Mouse (Mus musculus) hindbrain, postnatal 0 days (tissue): ENCODE measurements around the gene Pinlyp. TPM values are rescaled to one million over a fixed set of nuclear protein-coding genes. Genes with fewer than 3 reads are reported as not detected.

Experiments used
- ATAC-seq: fragments of 200-750 bp; cut with Nextera tagmentation; 2 replicates; pipeline ENCODE4 v1.8.0; 2017; ENCODE audit warnings: mild to moderate bottlenecking, moderate TSS enrichment, moderate library complexity
- DNase-seq: peaks from one replicate; pipeline ENCODE4 v3.0.0-alpha.2; 2015; ENCODE audit warnings: low spot score
- H3K27ac ChIP-seq: fragments of 300-500 bp; sonication (generic); 2 replicates; pipeline ENCODE4 v1.5.1; 2014; ENCODE audit warnings: mild to moderate bottlenecking
- H3K27me3 ChIP-seq: fragments of 300-500 bp; sonication (generic); 2 replicates; pipeline ENCODE4 v1.6.1; 2014; ENCODE audit warnings: low read length, mixed read lengths; ENCODE audit not compliant: insufficient read depth
- H3K36me3 ChIP-seq: fragments of 300-500 bp; sonication (generic); 2 replicates; pipeline ENCODE4 v1.6.1; 2014; ENCODE audit warnings: low read length, mixed read lengths; ENCODE audit not compliant: insufficient read depth
- H3K4me1 ChIP-seq: fragments of 300-500 bp; sonication (generic); 2 replicates; pipeline ENCODE4 v1.6.1; 2014; ENCODE audit warnings: antibody characterized with exemption, low read length, mixed read lengths; ENCODE audit not compliant: insufficient read depth
- H3K4me2 ChIP-seq: fragments of 300-500 bp; sonication (generic); 2 replicates; pipeline ENCODE4 v1.6.1; 2014; ENCODE audit warnings: low read depth, mild to moderate bottlenecking, low read length, moderate library complexity, mixed read lengths
- H3K4me3 ChIP-seq: fragments of 300-500 bp; sonication (generic); 2 replicates; pipeline ENCODE4 v1.5.1; 2014; ENCODE audit warnings: low read length
- H3K9ac ChIP-seq: fragments of 300-500 bp; sonication (generic); replicated peaks from 2 replicates; pipeline ENCODE4 v1.6.1; 2014; ENCODE audit warnings: mild to moderate bottlenecking, low read length, moderate library complexity, mixed read lengths
- H3K9me3 ChIP-seq: fragments of 300-500 bp; sonication (generic); 2 replicates; pipeline ENCODE4 v1.6.1; 2016; ENCODE audit warnings: low read length, mixed read lengths
- CTCF ChIP-seq: IDR thresholded peaks from 2 replicates; pipeline ENCODE4 v1.5.1; 2016; ENCODE audit warnings: antibody characterized with exemption, control low read depth, low read depth
- WGBS: fragments of 180-500 bp; shearing (Covaris S2); extraction: QIAGEN DNeasy Blood & Tissue Kit; methylation state at CpG from one replicate; pipeline ENCODE4 v1.1.7; 2014; 5-methylcytosine and 5-hydroxymethylcytosine counted together
- polyA plus RNA-seq: library from polyadenylated mRNA; unstranded; fragments of >200 nt; fragmentation: Nextera tagmentation; extraction: Ambion mirVana; gene quantifications from 2 replicates; pipeline ENCODE4 v1.2.1, GENCODE M21; 2015
- total RNA-seq: library from RNA; depleted of rRNA; stranded (reverse); fragments of >200 nt; gene quantifications from 2 replicates; pipeline ENCODE4 v1.2.3, GENCODE M21; 2014

The Pinlyp gene
- total and polyA plus RNA-seq, 2 experiments from 2014 or later = not detected

DNA sequence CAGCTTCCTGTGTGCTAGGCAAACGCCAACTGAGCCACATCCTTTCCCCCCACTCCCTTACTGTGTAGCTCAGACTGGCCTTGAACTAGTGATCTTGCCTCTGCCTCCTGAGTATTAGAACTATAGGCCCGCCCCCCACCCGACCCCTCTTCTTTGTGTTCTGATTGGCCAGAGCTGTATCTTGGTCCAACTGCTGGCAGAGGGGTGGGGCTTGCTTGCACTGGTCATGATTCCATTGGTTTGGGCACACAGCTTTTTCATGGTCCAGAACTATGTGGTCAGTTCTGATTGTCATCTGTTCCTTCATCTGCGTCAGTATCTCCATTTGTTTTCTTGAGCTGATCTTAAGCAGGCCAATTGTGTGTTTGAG, 17.9 kb upstream of the Pinlyp start:
- Histone ChIP-seq H3K4me2 (no peak overlapping the region), H3K27me3 (no peaks in the 10 kb centered on the region), H3K9me3 (no peaks in the 10 kb centered on the region), H3K27ac (no peak overlapping the region), H3K36me3 (peaks cover 34% of the 10 kb centered on the region), H3K9ac (no peak overlapping the region), H3K4me1 (no peaks in the 10 kb centered on the region), H3K4me3 (no peak overlapping the region)
- no peak for DNase-seq
- ATAC-seq = no peak
- TF ChIP-seq CTCF = no peak
- 85% methylated on average over 4 of the region's 4 CpGs for WGBS

DNA sequence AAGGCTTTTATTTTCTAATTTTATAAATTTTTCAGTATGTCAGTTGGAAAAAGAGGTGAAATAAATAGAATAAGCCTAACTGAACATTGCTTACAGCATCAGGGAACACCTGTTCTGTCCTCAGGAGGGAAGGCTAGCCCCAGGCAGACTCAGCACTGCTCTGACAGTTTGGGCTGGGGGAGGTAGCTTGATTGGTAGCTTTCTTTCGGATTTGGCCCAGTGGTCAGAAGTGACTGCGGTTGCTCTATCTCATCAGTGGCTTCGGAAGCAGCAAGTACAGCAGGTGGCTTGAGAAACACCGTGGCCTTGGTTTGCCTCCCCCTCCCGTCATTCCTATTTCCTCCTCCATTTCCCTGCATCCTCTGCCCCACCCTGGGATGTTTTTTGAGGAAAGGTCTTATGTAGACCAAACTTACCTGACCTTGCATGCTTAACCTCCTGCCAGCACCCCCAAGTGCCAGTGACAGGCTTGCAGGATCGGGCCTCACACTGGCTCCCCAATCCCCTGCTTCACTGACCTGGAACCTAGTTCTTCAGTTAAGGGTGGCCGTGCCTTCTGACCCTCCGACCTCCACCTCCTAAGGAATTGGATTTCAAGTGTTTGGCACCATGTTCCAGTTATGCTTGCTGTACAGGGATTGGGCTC, 17.4 kb upstream of the Pinlyp start:
- Histone ChIP-seq H3K36me3 (peaks cover 29% of the 10 kb centered on the region), H3K4me2 (no peak overlapping the region), H3K27me3 (no peaks in the 10 kb centered on the region), H3K4me3 (no peak overlapping the region), H3K4me1 (no peaks in the 10 kb centered on the region), H3K9me3 (no peaks in the 10 kb centered on the region), H3K9ac (no peak overlapping the region), H3K27ac (no peak overlapping the region)
- no peak for DNase-seq
- no peak for ATAC-seq
- TF ChIP-seq CTCF = no peak
- WGBS = 86% methylated on average over 8 of the region's 8 CpGs

DNA sequence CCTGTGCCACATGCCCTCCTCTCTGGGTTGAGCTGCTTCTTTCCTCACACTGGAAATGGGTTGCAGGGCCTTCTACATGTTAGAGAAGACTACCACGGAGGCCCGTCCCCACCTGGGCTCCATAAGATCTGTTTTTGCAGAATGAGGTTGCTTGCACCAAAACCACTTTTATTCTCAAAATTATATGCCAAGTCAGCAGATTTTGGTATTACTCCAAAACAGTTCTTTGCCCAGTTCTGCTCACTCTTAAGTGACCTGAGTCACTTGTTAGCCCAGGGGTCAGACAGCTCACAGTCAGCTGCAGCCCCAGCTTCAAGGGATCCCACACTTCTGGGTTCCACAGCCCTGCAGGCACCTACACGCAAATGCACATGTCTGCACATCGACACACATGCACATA, 15.5 kb upstream of the Pinlyp start:
- no peak overlapping the region for H3K4me2 ChIP-seq
- DNase-seq = no peak
- 94% methylated on average over 4 of the region's 4 CpGs for WGBS

DNA sequence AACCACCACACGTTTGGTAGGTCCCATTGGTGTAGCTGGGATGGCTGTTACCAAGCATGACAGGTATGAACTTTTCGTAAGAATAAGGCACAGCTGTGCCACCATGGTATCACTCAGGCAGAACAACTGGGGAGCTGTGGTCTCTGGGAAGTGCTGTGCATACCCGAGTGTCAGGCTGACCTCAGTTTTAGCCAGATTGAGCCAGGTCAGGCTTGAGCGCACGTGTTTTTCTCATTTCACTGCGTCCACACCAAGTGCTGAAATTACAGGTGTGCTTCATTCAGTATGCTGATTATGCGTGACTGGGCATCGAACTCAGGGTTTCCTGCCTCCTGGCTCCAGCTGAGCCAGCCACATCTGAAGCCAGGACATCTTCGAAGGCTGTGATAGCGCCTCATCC, 9.9 kb upstream of the Pinlyp start:
- Histone ChIP-seq H3K4me3 (no peak overlapping the region), H3K9ac (no peak overlapping the region), H3K4me1 (no peaks in the 10 kb centered on the region), H3K27ac (no peak overlapping the region), H3K36me3 (peaks cover 11% of the 10 kb centered on the region), H3K9me3 (no peaks in the 10 kb centered on the region), H3K4me2 (no peak overlapping the region), H3K27me3 (no peaks in the 10 kb centered on the region)
- no peak for ATAC-seq
- 94% methylated on average over 10 of the region's 10 CpGs for WGBS
- no peak for TF ChIP-seq CTCF
- no peak for DNase-seq

More for the DNA sequence above, 15.5 kb upstream of the Pinlyp start:
- no peak for ATAC-seq
- no peak for TF ChIP-seq CTCF
- H3K9me3 ChIP-seq = no peaks in the 10 kb centered on the region
- H3K27ac ChIP-seq = no peak overlapping the region
- peaks cover 14% of the 10 kb centered on the region for H3K36me3 ChIP-seq
- H3K4me3 ChIP-seq = no peak overlapping the region
- no peak overlapping the region for H3K9ac ChIP-seq
- no peaks in the 10 kb centered on the region for H3K27me3 ChIP-seq
- H3K4me1 ChIP-seq = no peaks in the 10 kb centered on the region

DNA sequence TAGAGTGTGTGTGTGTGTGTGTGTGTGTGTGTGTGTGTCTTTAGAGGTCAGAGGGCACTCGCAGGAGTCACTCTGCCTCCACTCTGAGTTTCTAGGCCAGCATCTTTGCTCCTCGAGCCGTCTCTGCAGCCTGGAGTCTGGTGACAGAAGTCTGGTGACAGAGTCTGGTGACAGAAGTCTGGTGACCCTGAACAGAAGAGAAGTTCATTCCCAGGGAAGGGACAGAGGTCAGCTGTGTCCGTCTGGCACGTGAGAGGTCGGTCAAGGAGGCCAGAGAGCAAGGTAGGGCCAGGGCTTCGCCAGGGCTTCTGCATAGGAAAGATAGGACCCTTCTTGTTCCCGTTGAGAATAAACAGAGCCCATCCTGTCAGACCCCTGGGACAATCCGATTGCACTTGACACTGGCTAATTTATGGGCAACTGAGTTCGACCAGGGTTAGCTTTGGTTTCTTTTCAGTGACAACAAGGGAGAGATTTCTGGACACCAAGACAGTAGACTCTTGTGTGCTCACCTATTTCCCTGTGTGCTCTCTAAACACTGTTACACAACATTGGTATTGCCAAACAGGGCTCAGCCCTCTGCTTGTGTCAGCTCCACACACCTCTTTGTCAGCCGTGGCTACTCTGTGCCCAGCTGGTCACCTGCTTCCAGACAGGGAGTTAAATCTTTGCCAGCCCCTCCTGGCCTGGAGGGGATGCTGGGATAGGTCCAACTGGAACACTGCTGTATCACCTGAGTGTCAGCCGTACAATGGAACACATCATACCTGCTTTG, 6.3 kb upstream of the Pinlyp start:
- no peak overlapping the region for H3K9ac ChIP-seq
- DNase-seq = no peak
- no peak for ATAC-seq
- no peaks in the 10 kb centered on the region for H3K9me3 ChIP-seq
- peaks cover 6% of the 10 kb centered on the region; the same call in 1 of the 2 replicates for H3K4me1 ChIP-seq
- H3K36me3 ChIP-seq = peaks cover 4% of the 10 kb centered on the region; the same call in 1 of the 2 replicates
- TF ChIP-seq CTCF = no peak
- H3K4me2 ChIP-seq = no peak overlapping the region
- no peaks in the 10 kb centered on the region for H3K27me3 ChIP-seq
- no peak overlapping the region for H3K27ac ChIP-seq
- 87% methylated on average over 12 of the region's 12 CpGs for WGBS
- H3K4me3 ChIP-seq = no peak overlapping the region

DNA sequence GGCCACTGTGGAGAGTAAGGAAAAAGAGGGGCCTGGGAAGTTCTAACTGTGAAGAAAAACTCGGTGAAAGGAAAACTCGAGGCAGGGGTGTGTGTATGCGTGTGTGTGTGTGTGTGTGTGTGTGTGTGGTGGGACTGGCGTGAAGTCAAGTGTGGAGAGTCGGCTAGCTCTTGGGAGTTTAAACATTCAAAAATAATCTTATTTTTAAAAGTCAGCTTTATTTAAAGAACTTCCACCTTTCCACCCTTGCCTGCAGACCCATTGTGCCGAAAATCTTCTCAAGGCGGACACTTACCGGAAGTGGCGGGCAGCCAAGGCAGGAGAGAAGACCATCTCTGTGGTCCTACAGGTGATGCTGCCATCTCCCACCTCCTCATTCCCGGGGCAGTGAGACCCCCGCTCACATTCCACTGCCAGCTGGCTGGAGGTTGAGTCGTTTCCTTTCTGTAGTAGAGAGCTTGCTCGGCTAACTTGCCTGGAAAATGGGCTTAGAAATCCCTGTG, 1.7 kb upstream of the Pinlyp start:
- H3K36me3 ChIP-seq = no peaks in the 10 kb centered on the region
- DNase-seq = no peak
- 27% methylated on average over 13 of the region's 13 CpGs for WGBS
- ATAC-seq = no peak
- no peak for TF ChIP-seq CTCF
- no peaks in the 10 kb centered on the region for H3K9me3 ChIP-seq
- peak overlapping the region; percentile 87 for H3K4me3 ChIP-seq
- H3K4me1 ChIP-seq = peaks cover 10% of the 10 kb centered on the region; the same call in 1 of the 2 replicates
- H3K9ac ChIP-seq = peak overlapping the region; percentile 77
- peak overlapping the region; percentile 64 for H3K4me2 ChIP-seq
- no peaks in the 10 kb centered on the region for H3K27me3 ChIP-seq
- H3K27ac ChIP-seq = 0 out of 2 replicates have a peak overlapping the region, but pooled peaks have one; percentile 26
